Mouse (Mus musculus) embryo, embryonic 10 days (tissue): ENCODE measurements around the gene Trpm8.
A peak's percentile ranks its signal among the peaks of the same experiment; 100 is the strongest.

Source experiments
- DNase-seq: peaks from one replicate; pipeline ENCODE4 v3.0.0-alpha.2; 2015; ENCODE audit warnings: low spot score

Trpm8 gene

GRCm38 (mm10) chr1:88301121-88302014 lies 23.9 kb downstream of the Trpm8 start:
- no peak for DNase-seq

GRCm38 (mm10) chr1:88302057-88302740 lies 24.7 kb downstream of the Trpm8 start:
- DNase-seq, result no peak

- DNase-seq, result no peak
Observed at GRCm38 (mm10) chr1:88303762-88304161, 26.3 kb downstream of the Trpm8 start.

- DNase-seq, result no peak
Observed at GRCm38 (mm10) chr1:88304261-88304985, 27.0 kb downstream of the Trpm8 start.

- DNase-seq, result no peak
Observed at GRCm38 (mm10) chr1:88305018-88305795, 27.7 kb downstream of the Trpm8 start.

GRCm38 (mm10) chr1:88306543-88306942 lies 29.1 kb downstream of the Trpm8 start:
- DNase-seq, result no peak

- DNase-seq, result no peak
Observed at GRCm38 (mm10) chr1:88307180-88307579, 29.7 kb downstream of the Trpm8 start.

- no peak for DNase-seq
Observed at GRCm38 (mm10) chr1:88309020-88309419, 31.6 kb downstream of the Trpm8 start.

- no peak for DNase-seq
Observed at GRCm38 (mm10) chr1:88309905-88310304, 32.4 kb downstream of the Trpm8 start.

- DNase-seq, result no peak
Observed at GRCm38 (mm10) chr1:88310349-88310748, 32.9 kb downstream of the Trpm8 start.

- no peak for DNase-seq
Observed at GRCm38 (mm10) chr1:88317279-88317678, 39.8 kb downstream of the Trpm8 start.

- peak; percentile 87 for DNase-seq
Observed at GRCm38 (mm10) chr1:88318531-88319060, 41.1 kb downstream of the Trpm8 start.

- DNase-seq, result no peak
Observed at GRCm38 (mm10) chr1:88320821-88321395, 43.4 kb downstream of the Trpm8 start.

- DNase-seq, result no peak
Observed at GRCm38 (mm10) chr1:88322146-88322545, 44.7 kb downstream of the Trpm8 start.

GRCm38 (mm10) chr1:88323101-88323500 lies 45.6 kb downstream of the Trpm8 start:
- DNase-seq, result no peak

- no peak for DNase-seq
Observed at GRCm38 (mm10) chr1:88339481-88339880, 62.0 kb downstream of the Trpm8 start.

- no peak for DNase-seq
Observed at GRCm38 (mm10) chr1:88342615-88343014, 65.2 kb downstream of the Trpm8 start.

GRCm38 (mm10) chr1:88345580-88345979 lies 68.1 kb downstream of the Trpm8 start:
- no peak for DNase-seq

- no peak for DNase-seq
Observed at GRCm38 (mm10) chr1:88348496-88349005, 71.1 kb downstream of the Trpm8 start.

- no peak for DNase-seq
Observed at GRCm38 (mm10) chr1:88350761-88351160, 73.3 kb downstream of the Trpm8 start.

- no peak for DNase-seq
Observed at GRCm38 (mm10) chr1:88355025-88355424, 77.6 kb downstream of the Trpm8 start.
